Mouse (Mus musculus) neutrophil, adult 5-6 weeks (primary cell): ENCODE results near the gene 1700001C02Rik. TPM values are rescaled to one million over a fixed set of nuclear protein-coding genes. Genes with fewer than 3 reads are reported as not detected.

Experiments
- total RNA-seq: library from RNA; stranded (forward); fragments of 200-1000 nt; gene quantifications from 2 replicates; pipeline ENCODE4 v1.2.3, GENCODE M21; 2017

The 1700001C02Rik gene
- total RNA-seq, 1 experiment from 2014 or later, result not detected

Other genes with a start within 250 kb of the 1700001C02Rik start
- gene Selenoi, start 233.5 kb upstream of the 1700001C02Rik start, total RNA-seq, result 18.3 and 20.9 TPM in 2 replicates
- 1.2 TPM in 1 of 2 replicates, not detected in the other for gene Drc1, start 184.7 kb upstream of the 1700001C02Rik start, total RNA-seq
- 0.12 TPM in 1 of 2 replicates, not detected in the other for gene Otof, start 4.1 kb upstream of the 1700001C02Rik start, total RNA-seq
- gene Cib4, start 79.8 kb downstream of the 1700001C02Rik start, total RNA-seq, result not detected in 2 replicates
- gene Kcnk3, start 122.1 kb downstream of the 1700001C02Rik start, total RNA-seq, result not detected in 2 replicates
- gene Slc35f6, start 181.9 kb downstream of the 1700001C02Rik start, total RNA-seq, result 17.8 and 21.0 TPM in 2 replicates
- gene Cenpa, start 200.7 kb downstream of the 1700001C02Rik start, total RNA-seq, result 56.1 and 56.7 TPM in 2 replicates
- not detected in 2 replicates for gene Dpysl5, start 245.5 kb downstream of the 1700001C02Rik start, total RNA-seq